Mouse (Mus musculus) macrophage (primary cell): Measurements from ENCODE around the gene Gm21969. TPM values are rescaled to one million over a fixed set of nuclear protein-coding genes. Genes with fewer than 3 reads are reported as not detected.

ENCODE experiments used
- H3K27ac ChIP-seq: fragments of 350-480 bp; formaldehyde crosslinking; 2 replicates; pipeline ENCODE4 v1.9.0; 2021
- H3K36me3 ChIP-seq: fragments of 350-480 bp; formaldehyde crosslinking; 2 replicates; pipeline ENCODE4 v1.9.0; 2021; ENCODE audit errors: inconsistent target
- H3K4me3 ChIP-seq: fragments of 350-480 bp; formaldehyde crosslinking; 2 replicates; pipeline ENCODE4 v1.9.0; 2021; ENCODE audit errors: inconsistent target
- H3K79me2 ChIP-seq: fragments of 350-480 bp; formaldehyde crosslinking; 2 replicates; pipeline ENCODE4 v1.9.0; 2021; ENCODE audit errors: inconsistent target
- WGBS: methylation state at CpG from one replicate; pipeline ENCODE4 v1.1.7; 2026; ENCODE audit warnings: inconsistent platforms; ENCODE audit not compliant: missing documents; 5-methylcytosine and 5-hydroxymethylcytosine counted together
- polyA plus RNA-seq: library from polyadenylated mRNA; stranded (reverse); fragments of 250-400 nt; gene quantifications from 3 replicates; pipeline ENCODE4 v1.2.4, GENCODE M21; 2018; ENCODE audit warnings: inconsistent platforms

Gene Gm21969
- polyA plus RNA-seq, 1 experiment from 2014 or later = not detected

GRCm38 (mm10) chr4:139617001-139617364, 14.0 kb downstream of the Gm21969 start:
- H3K27ac ChIP-seq = peak overlapping the region; percentile 83
- peaks cover 20% of the 10 kb centered on the region; the same call in 1 of the 2 replicates for H3K36me3 ChIP-seq
- H3K4me3 ChIP-seq = peak overlapping the region; percentile 77
- H3K79me2 ChIP-seq = peaks cover 46% of the 10 kb centered on the region
- WGBS = 33% methylated on average over 3 of the region's 3 CpGs

GRCm38 (mm10) chr4:139619765-139620164, 16.8 kb downstream of the Gm21969 start:
- Histone ChIP-seq H3K79me2 (peaks cover 18% of the 10 kb centered on the region), H3K27ac (no peak overlapping the region), H3K36me3 (no peaks in the 10 kb centered on the region; the same call in 1 of the 2 replicates), H3K4me3 (no peak overlapping the region)
- WGBS = 87% methylated on average over 6 of the region's 6 CpGs

- 2% methylated on average over 35 of the region's 38 CpGs for WGBS
- peak within 1 kb of the TSS; percentile 87 for H3K4me3 ChIP-seq
- H3K79me2 ChIP-seq = no peaks in the 10 kb centered on the region; the same call in 1 of the 2 replicates
- no peaks in the 10 kb centered on the region for H3K36me3 ChIP-seq
- peak within 1 kb of the TSS; percentile 91 for H3K27ac ChIP-seq
Measured at GRCm38 (mm10) chr4:139622373-139623282, 19.6 kb downstream of the Gm21969 start, which contains the start of gene Aldh4a1. TSS of gene Aldh4a1 (plus strand) at chr4:139622866.

GRCm38 (mm10) chr4:139623434-139624115, 20.6 kb downstream of the Gm21969 start:
- peak overlapping the region; percentile 87 for H3K4me3 ChIP-seq
- H3K79me2 ChIP-seq = no peaks in the 10 kb centered on the region
- H3K27ac ChIP-seq = peak overlapping the region; percentile 91
- no peaks in the 10 kb centered on the region for H3K36me3 ChIP-seq
- WGBS = 19% methylated on average over 21 of the region's 21 CpGs

- H3K36me3 ChIP-seq = no peaks in the 10 kb centered on the region
- H3K4me3 ChIP-seq = no peak overlapping the region
- 76% methylated on average over 5 of the region's 5 CpGs for WGBS
- no peaks in the 10 kb centered on the region for H3K79me2 ChIP-seq
- no peak overlapping the region for H3K27ac ChIP-seq
Measured at GRCm38 (mm10) chr4:139624116-139624489, 21.1 kb downstream of the Gm21969 start.

- H3K27ac ChIP-seq = no peak overlapping the region
- H3K36me3 ChIP-seq = no peaks in the 10 kb centered on the region
- H3K4me3 ChIP-seq = no peak overlapping the region
- H3K79me2 ChIP-seq = no peaks in the 10 kb centered on the region
- WGBS = 40% methylated on average over 10 of the region's 10 CpGs
Measured at GRCm38 (mm10) chr4:139624706-139625105, 21.7 kb downstream of the Gm21969 start.

- Histone ChIP-seq H3K79me2 (no peaks in the 10 kb centered on the region), H3K4me3 (no peak overlapping the region), H3K36me3 (no peaks in the 10 kb centered on the region), H3K27ac (no peak overlapping the region)
- WGBS = 94% methylated on average over 11 of the region's 11 CpGs
Measured at GRCm38 (mm10) chr4:139627361-139627760, 24.4 kb downstream of the Gm21969 start.

GRCm38 (mm10) chr4:139630171-139630570, 27.2 kb downstream of the Gm21969 start:
- Histone ChIP-seq H3K36me3 (no peaks in the 10 kb centered on the region), H3K79me2 (no peaks in the 10 kb centered on the region), H3K27ac (no peak overlapping the region), H3K4me3 (no peak overlapping the region)
- 89% methylated on average over 10 of the region's 10 CpGs for WGBS

GRCm38 (mm10) chr4:139631141-139631540, 28.2 kb downstream of the Gm21969 start:
- H3K4me3 ChIP-seq = no peak overlapping the region
- H3K27ac ChIP-seq = no peak overlapping the region
- WGBS = 77% methylated on average over 5 of the region's 5 CpGs
- no peaks in the 10 kb centered on the region for H3K36me3 ChIP-seq
- H3K79me2 ChIP-seq = no peaks in the 10 kb centered on the region

- no peak overlapping the region for H3K27ac ChIP-seq
- no peak overlapping the region for H3K4me3 ChIP-seq
- H3K36me3 ChIP-seq = no peaks in the 10 kb centered on the region
- 97% methylated on average over 7 of the region's 7 CpGs for WGBS
- H3K79me2 ChIP-seq = no peaks in the 10 kb centered on the region
Measured at GRCm38 (mm10) chr4:139631569-139632253, 28.7 kb downstream of the Gm21969 start.

- Histone ChIP-seq H3K79me2 (no peaks in the 10 kb centered on the region), H3K36me3 (no peaks in the 10 kb centered on the region), H3K4me3 (no peak overlapping the region), H3K27ac (no peak overlapping the region)
- WGBS = 88% methylated on average over 10 of the region's 10 CpGs
Measured at GRCm38 (mm10) chr4:139632254-139632580, 29.2 kb downstream of the Gm21969 start.

- H3K36me3 ChIP-seq = no peaks in the 10 kb centered on the region
- 36% methylated on average over 7 of the region's 7 CpGs for WGBS
Measured at GRCm38 (mm10) chr4:139636373-139636772, 33.4 kb downstream of the Gm21969 start.

GRCm38 (mm10) chr4:139637847-139638246, 34.9 kb downstream of the Gm21969 start:
- 88% methylated on average over 9 of the region's 9 CpGs for WGBS
- Histone ChIP-seq H3K27ac (no peak overlapping the region), H3K36me3 (no peaks in the 10 kb centered on the region), H3K4me3 (no peak overlapping the region), H3K79me2 (no peaks in the 10 kb centered on the region)

More at GRCm38 (mm10) chr4:139636373-139636772, 33.4 kb downstream of the Gm21969 start:
- Histone ChIP-seq H3K79me2 (no peaks in the 10 kb centered on the region), H3K4me3 (no peak overlapping the region), H3K27ac (no peak overlapping the region)

- Histone ChIP-seq H3K36me3 (no peaks in the 10 kb centered on the region), H3K4me3 (no peak overlapping the region), H3K79me2 (no peaks in the 10 kb centered on the region), H3K27ac (no peak overlapping the region)
- 94% methylated on average over 16 of the region's 16 CpGs for WGBS
Measured at GRCm38 (mm10) chr4:139638356-139638755, 35.4 kb downstream of the Gm21969 start.
